7 mouse cellular contexts compared by ENCODE assay signal in the genomic region with DNA sequence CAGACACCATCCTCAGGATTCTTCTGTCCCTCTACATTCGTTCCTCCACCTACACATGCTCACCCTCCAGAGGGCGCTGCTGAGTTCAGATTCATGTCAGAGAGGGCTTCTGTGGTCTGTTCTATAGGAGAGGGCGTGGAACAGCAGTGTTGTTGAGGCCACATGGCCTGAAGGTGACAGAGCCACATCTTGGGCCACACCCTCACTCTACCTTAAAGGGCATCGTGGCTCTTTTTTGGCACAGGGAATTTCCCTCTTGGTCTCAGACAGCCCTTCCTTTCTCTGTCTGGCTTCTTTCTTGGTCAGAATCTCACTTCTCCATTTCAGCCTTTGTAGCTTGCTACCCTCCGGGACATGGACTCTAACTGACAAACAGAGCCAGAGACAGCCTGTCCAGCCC. TPM values are rescaled to one million over a fixed set of nuclear protein-coding genes. Genes with fewer than 3 reads are reported as not detected.
A peak's percentile ranks its signal among the peaks of the same experiment; 100 is the strongest.
DNase-seq lines count a peak whose midpoint lies in the region; ATAC-seq and TF ChIP-seq lines count a peak whose summit lies in the region.

No protein-coding gene starts in this region.

- H3K4me2 ChIP-seq in heart, embryonic 15.5 days, result no peak overlapping the region
- no peak overlapping the region for H3K4me2 ChIP-seq in lung, postnatal 0 days (replicated peaks; ENCODE audit: low read depth, low read length)

- in situ Hi-C loops in ES-E14 (cut with MboI; ENCODE audit: low sequenced_read_pairs in 2 of 2, unreplicated experiment in 2 of 2), result no loop called here

- peak; percentile 75 for DNase-seq in ES-E14 (ENCODE audit: low read depth, low spot score)
- DNase-seq in adrenal gland, adult 8-10 months, result peak; percentile 62
- DNase-seq in embryo, embryonic 10.5 days (ENCODE audit: low spot score), result peak; percentile 71
- peak; percentile 88 for DNase-seq in layer of hippocampus, adult 9-11 months
- peak; percentile 87 for DNase-seq in lung, postnatal 0 days (ENCODE audit: low spot score)
- peak; percentile 78 to 85 for DNase-seq in spleen, adult 18-20 months

- H3K4me3 ChIP-seq in ES-E14 (ENCODE audit: insufficient read depth in 1 of 2, low read depth in 1 of 2, low read length in 2 of 2, poor library complexity in 1 of 2, severe bottlenecking in 1 of 2), result no peak overlapping the region
- no peak overlapping the region for H3K4me3 ChIP-seq in heart, embryonic 15.5 days
- H3K4me3 ChIP-seq in lung, postnatal 0 days (ENCODE audit: low read depth, low read length), result no peak overlapping the region

- WGBS in heart, embryonic 15.5 days, result 36% methylated on average over 5 of the region's 5 CpGs
- 34% methylated on average over 5 of the region's 5 CpGs for WGBS in lung, postnatal 0 days

- no peaks in the 10 kb centered on the region for H3K9me3 ChIP-seq in ES-E14 (ENCODE audit: control insufficient read depth, insufficient read depth, low read depth, low read length)
- H3K9me3 ChIP-seq in heart, embryonic 15.5 days (replicated peaks), result no peaks in the 10 kb centered on the region
- no peaks in the 10 kb centered on the region for H3K9me3 ChIP-seq in lung, postnatal 0 days (ENCODE audit: low read length)

- H3K36me3 ChIP-seq in ES-E14 (ENCODE audit: control insufficient read depth, insufficient read depth, low read length, poor library complexity, severe bottlenecking), result no peaks in the 10 kb centered on the region
- H3K36me3 ChIP-seq in heart, embryonic 15.5 days, result no peaks in the 10 kb centered on the region
- H3K36me3 ChIP-seq in lung, postnatal 0 days (ENCODE audit: insufficient read depth, low read length), result no peaks in the 10 kb centered on the region; the same call in 1 of the 2 replicates

- TF ChIP-seq CTCF in lung, postnatal 0 days (IDR thresholded peaks at IDR 0.05), result peak; percentile 90

- TF ChIP-seq EP300 in lung, postnatal 0 days (IDR thresholded peaks at IDR 0.05), result no peak

- no peak overlapping the region for H3K27ac ChIP-seq in ES-E14 (ENCODE audit: insufficient read depth, low read depth, low read length, poor library complexity, severe bottlenecking)
- peak overlapping the region; percentile 17 for H3K27ac ChIP-seq in heart, embryonic 15.5 days
- 0 out of 2 replicates have a peak overlapping the region, but pooled peaks have one; percentile 20 for H3K27ac ChIP-seq in lung, postnatal 0 days (ENCODE audit: low read length)

- 0 out of 2 replicates have a peak, but pooled peaks cover 3% of the 10 kb centered on the region for H3K27me3 ChIP-seq in heart, embryonic 15.5 days
- no peaks in the 10 kb centered on the region for H3K27me3 ChIP-seq in lung, postnatal 0 days (replicated peaks; ENCODE audit: insufficient read depth, low read length)

- no peaks in the 10 kb centered on the region for H3K4me1 ChIP-seq in ES-E14 (ENCODE audit: control insufficient read depth in 2 of 2, insufficient read depth in 2 of 2, low read length in 2 of 2, poor library complexity in 1 of 2)
- H3K4me1 ChIP-seq in heart, embryonic 15.5 days (replicated peaks), result peaks cover 29% of the 10 kb centered on the region
- H3K4me1 ChIP-seq in lung, postnatal 0 days (ENCODE audit: insufficient read depth, low read depth, low read length), result peaks cover 3% of the 10 kb centered on the region; the same call in 1 of the 2 replicates

- peak; percentile 25; the same call in 1 of the 2 replicates for ATAC-seq in heart, embryonic 15.5 days (replicated peaks; ENCODE audit: insufficient number of reproducible peaks, insufficient read depth, low FRiP score, low read depth)
- ATAC-seq in lung, postnatal 0 days, result peak; percentile 70

- H3K9ac ChIP-seq in ES-E14 (ENCODE audit: insufficient read depth, low read depth, low read length, poor library complexity, severe bottlenecking), result no peak overlapping the region
- no peak overlapping the region for H3K9ac ChIP-seq in heart, embryonic 15.5 days
- no peak overlapping the region for H3K9ac ChIP-seq in lung, postnatal 0 days (replicated peaks; ENCODE audit: low read depth)

TF ChIP-seq in ES-E14, 5 proteins besides CTCF, POLR2A, EP300 and RAD21:
- TF ChIP-seq ZC3H11A (IDR thresholded peaks at IDR 0.05; ENCODE audit: borderline replicate concordance, low read depth, low read length), result no peak
- no peak for TF ChIP-seq HCFC1 (IDR thresholded peaks at IDR 0.05; ENCODE audit: borderline replicate concordance, insufficient read depth, low read length)
- no peak for TF ChIP-seq ZNF384 (IDR thresholded peaks at IDR 0.05; ENCODE audit: low read depth, low read length)
- TF ChIP-seq CHD2 (IDR thresholded peaks at IDR 0.05; ENCODE audit: low read depth, low read length), result no peak
- TF ChIP-seq MAFK (IDR thresholded peaks at IDR 0.05; ENCODE audit: insufficient read depth, low read depth, low read length), result no peak

RNA-seq across cellular contexts. Expression of gene Col15a1, which starts 43.1 kb away (rescaled TPM):
- 0.31 and 0.58 TPM in 2 replicates for total RNA-seq in ES-E14 (2012; rRNA removed)
- total RNA-seq in adrenal gland, adult 8-10 months (2022), result 10 to 100 TPM in 3 of 4 experiments, 1 to 10 TPM in 1; 8.0 to 93.5 (median 30.0) TPM
- 12.9 and 15.0 TPM in 2 replicates for polyA plus RNA-seq in heart, embryonic 15.5 days (2015; fragmentation: Nextera tagmentation; extraction: Ambion mirVana)
- 4.9 and 6.0 TPM in 2 replicates for polyA plus RNA-seq in lung, postnatal 0 days (2015; fragmentation: Nextera tagmentation; extraction: Ambion mirVana)
